Mouse (Mus musculus) urinary bladder, postnatal 10 days (tissue): ENCODE measurements around the gene Unc80.

Source experiments
- DNase-seq: peaks from one replicate; pipeline ENCODE4 v3.0.0; 2022; ENCODE audit warnings: low spot score

Unc80 gene

DNA sequence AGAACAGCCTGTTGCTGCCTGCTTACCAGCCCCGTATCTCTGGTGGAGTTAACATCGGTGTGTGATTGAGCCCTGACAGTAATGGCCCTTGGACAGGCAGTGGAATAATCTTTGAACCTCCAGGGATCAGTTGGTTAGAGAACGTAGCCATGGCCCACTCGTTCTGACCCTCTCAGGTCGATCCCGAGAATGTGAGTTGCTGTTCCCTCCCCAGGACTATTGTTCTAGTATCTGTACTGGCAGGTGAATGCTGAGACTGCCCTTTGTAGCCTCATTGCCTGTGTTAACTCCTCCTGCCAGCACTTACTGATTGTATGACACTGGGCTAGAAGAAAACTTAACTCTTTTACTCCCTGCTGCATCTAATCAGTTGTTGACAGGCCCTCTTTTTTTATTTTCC, 236.4 kb downstream of the Unc80 start:
- DNase-seq, result no peak

DNA sequence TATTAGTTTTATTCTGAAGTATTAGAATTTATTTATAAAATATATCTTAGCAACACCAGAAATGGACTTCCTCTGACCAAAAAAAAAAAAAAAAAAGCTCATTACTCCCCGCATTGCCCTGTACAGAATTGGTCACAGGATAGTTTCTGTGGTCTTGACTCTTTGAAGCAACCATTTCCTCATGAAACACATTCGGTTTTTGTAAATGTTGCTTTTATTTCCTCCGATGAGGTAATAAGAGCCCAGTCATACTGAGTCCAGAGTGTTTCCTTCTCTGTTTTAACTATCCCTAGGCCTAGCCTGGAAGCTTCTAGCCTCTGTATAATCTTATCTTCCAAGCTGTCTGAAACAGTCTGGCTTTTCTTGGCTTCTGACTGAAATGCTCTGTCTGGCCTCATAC, 244.7 kb downstream of the Unc80 start:
- DNase-seq, result no peak

DNA sequence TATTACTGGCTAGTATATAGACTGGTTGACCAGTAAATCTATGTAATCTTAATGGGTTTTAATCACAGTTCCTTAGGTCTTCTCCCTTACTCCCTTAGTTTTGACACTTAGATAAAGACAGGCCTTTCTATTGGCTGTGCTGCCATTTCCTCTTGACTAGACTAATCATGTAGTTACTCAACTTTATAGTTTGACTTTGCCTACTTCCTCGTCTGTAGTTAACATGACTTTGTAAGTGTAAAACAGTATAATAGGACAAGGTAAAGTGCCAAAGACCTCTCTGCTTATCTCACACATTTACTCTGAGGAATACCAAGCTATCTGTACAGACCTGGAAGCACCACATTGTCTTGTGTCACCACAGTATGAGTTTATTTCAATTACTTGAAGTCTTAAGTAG, 262.4 kb downstream of the Unc80 start:
- no peak for DNase-seq
